Mouse (Mus musculus) kidney, postnatal 4 days (tissue): Measurements from ENCODE around the gene Klrb1b.
"Not testable (repeated sequence)": the region's sequence is repeated elsewhere in the genome, so short reads cannot be mapped to it uniquely, and the experiment has no call there.

Experiments used
- DNase-seq, 2 experiments: peaks; one replicate each; pipeline ENCODE4 v3.0.0; 2021; ENCODE audit warnings: mixed read lengths in 2 of 2

The Klrb1b gene

DNA sequence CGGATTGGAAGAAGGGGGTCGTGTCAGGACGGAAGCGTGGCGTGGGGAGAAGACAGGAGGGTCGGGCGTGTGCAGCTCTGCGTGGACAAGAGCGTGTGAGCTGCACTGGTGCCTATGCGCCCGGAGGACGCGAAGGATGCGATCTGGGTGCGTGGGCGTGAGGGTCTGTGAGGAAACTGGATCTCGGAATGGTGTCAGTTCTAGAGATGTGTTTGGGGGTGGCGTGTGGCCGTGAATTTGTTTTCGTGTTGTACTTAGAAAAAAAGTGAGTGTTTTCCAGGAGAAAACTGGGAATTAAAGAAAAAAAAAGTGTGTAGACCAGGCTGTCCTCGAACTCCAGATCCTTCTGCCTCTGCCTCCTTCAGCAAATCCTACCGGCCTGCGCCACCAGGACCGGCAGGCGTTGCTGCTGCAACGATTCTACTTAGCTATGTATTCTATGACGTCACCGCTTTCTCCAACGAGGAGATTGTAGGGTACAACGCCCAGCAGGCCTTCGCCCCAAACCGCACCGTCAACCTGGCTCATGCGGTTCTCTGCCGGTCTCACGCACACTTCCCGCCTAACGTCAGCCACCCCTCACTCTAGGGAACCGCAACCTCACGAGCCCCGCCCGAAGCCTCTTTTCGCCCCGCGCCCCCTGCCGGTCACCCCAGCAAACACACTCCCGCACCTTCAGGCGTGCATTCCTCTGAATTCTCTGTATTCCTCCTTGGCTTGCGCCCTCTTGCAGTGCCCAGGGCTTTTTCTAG, 26.8 kb downstream of the Klrb1b start:
- DNase-seq: peak; percentile 84 to 88

DNA sequence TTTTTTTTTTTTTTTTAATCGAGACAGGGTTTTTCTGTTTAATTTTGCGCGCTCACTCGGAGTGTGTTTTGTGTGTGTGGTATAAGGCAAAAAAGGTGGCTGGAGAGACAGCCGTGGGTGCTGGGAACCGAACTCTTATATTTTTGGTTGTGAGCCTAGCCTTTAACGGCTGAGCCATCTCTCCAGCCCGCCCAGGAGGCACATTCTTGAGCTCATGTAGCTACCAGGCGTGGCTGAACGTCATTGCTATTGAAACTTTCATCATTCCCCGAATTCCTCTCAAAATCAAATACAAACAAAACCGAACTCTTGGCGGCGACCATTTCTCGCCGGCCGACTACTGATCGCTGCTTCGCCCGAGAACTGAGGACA, 27.4 kb downstream of the Klrb1b start:
- DNase-seq: peak; percentile 77 to 83

DNA sequence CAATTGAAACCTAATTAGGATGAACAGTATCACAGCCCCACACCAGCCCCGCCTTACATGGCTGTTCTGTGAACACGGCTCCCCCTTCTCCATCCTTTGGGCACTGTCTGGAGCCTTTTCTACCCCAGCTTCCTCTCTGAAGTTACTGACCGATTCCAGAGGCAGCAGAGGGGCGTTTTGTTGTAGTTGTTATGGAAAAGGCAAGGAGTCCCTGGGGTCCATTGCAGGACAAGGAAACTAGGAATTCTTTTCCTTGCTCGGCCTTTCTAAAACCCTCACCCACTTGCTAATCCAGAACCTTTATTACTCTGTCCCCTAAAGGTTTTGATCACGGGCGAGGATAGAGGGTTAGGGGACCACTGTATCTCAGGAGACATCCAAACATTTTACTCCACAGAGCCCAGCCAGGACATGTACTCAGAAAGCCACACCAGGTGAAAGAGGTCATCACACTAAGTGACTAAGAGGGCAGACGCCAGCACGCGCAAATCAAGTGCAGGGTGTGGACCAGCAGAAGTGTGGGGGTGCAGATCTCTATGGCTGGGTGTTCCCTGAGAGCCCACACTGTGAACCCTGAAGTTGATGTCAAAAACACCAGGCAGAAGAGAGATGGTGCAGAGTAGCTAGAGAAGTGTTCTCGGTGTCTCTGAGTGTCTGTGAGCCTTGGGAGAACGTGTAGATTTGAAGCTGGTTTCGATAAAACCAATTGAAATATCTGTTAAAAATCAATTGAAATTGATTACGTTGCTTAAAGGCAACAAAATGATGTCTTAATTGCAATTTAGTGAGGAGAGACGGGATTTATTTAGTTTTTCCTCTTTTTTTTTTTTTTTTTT, 28.0 kb downstream of the Klrb1b start:
- DNase-seq: peak; percentile 13 to 24

DNA sequence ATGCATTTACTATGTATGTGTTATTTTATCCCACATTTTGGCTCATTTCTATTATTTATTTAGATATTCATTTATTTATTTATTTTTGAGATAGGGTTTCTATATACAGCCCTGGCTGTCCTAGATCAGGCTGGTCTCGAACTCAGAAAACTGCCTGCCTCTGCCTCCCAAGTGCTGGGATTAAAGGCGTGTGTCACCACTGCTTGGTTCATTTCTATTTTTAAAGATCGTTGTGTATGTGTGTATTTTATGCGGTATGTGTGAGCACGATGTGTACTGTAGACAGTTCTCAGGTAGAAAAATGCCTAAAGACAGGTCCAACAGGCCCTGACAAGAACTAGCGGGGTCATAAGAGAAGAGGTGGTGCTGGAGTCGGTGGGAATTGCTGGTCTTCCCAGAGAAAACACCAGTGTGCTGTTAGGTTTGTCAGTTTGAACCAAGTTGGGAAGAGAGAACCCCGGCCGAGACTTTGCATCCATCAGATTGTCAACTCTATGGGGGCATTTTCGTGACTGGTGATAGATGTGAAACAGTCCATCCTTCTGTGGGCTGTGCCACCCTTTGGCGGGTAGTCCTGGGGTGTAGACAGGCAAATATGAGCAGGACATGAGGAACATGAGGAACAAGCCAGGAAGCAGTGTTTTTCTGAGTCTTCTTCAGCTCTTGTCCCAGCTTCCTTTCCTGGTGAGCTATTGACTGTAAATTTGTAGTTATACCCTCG, 28.8 kb downstream of the Klrb1b start:
- DNase-seq: no peak

DNA sequence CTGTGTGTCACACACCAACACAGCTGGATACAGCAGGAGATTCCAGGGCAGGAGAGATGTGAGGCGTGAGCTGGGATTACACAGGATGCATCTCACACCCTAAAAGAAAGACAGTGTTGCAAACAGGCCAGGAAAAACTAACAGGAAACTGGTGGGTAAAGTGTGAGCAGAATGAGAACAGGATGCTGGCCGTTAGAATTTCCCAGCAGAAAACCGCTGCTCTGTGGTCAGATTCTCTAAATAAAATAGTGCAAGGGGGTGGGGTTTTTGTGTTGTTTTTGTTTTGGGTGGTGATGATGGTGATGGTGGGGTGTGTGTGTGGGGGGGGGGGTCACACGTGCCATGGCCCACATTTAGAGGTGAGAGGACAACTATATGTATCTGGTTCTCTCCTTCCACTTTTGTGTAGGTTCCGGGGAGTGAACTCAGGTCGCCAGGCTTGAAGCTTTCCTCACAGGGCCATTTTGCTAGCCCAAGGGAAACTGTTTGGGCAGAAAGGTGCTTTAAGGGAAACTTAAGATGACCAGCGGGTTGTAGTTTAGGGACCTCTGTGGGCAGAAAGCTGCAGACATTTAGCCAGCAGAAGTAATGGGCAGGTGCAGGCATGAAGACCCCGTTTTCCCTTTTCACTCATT, 29.7 kb downstream of the Klrb1b start:
- DNase-seq: no peak

DNA sequence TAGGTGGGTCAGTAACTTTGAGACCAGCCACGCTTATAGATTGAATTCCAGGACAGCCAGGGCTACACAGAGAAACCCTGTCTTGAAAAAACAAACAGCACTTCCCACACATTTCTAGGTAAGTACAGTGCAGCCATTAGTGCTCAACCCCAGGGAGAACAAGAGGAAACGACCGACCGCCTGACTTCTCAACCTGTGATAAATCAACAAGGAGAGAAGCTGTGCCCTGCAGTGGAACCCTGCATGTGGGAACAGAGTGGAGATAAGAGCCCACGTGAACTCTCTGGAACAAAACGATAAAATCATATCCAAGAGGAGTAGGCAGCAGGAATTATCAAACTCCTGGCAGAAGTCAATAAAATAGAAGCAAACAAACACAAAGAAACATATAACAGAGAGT, 32.4 kb downstream of the Klrb1b start:
- no peak for DNase-seq

DNA sequence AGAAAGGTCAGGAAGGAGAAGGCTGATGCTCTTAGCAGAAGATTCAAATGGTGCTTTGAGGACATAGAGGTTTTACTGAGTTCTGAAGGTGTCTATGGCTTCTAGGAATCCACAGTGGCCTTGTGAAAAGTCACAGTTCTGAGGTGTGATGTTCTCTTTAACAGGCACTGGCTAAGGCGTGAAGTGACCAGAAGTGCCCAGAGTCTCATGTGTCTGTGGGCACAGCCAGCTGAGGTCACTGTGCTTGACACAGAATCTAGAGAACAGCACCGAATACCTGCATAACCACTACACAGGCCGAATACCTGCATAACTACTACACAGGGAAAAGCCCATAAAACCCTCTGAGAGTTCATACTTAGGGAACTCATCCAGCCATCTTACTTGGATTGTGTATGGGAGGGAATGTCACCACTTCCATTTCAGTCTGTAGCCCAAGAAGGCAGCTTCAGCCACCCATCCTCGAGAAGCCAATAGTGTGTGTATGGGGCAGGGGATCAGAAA, 35.6 kb downstream of the Klrb1b start:
- DNase-seq: not testable (repeated sequence)

DNA sequence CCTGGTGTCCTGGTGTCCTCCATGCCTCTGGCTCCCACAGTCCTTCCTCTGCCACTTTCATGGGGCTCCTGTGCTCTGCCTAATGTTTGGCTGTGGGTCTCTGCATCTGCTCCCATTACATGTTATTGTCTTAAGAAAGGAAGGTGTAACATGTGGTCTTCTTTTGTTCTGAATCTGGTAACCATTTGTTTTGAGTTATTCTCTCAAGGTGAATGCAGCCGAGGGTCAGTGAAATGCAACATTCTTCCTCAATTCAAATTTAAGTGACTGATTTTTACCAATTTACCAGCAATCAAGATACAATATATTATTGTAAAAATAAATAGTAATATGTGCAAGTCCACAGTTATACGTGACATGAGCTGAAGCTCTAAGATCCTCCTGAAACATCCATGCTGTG, 37.0 kb downstream of the Klrb1b start, which contains the start of gene Klrb1c:
TSS of gene Klrb1c (minus strand) at position 101 of the 400 bp plus-strand sequence.
- no peak for DNase-seq

DNA sequence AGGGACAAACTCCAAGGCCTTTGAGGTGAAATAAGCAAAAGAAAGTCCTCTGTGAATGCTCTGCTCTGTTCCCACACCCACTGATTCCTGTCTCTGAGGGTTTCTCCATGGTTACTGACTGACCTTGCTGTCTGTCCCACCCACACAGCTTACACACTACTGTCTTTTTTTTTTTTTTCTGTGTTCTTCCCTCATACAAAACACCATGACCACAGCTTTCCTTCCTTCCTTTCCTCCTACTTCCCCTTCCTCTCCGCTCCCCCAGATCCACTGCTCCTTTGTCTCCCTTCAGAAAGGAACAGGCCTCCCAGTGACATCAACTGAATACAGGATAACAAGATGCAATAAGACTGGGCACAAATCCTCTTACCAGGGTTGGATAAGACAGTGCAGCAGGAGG, 37.6 kb downstream of the Klrb1b start:
- no peak for DNase-seq

DNA sequence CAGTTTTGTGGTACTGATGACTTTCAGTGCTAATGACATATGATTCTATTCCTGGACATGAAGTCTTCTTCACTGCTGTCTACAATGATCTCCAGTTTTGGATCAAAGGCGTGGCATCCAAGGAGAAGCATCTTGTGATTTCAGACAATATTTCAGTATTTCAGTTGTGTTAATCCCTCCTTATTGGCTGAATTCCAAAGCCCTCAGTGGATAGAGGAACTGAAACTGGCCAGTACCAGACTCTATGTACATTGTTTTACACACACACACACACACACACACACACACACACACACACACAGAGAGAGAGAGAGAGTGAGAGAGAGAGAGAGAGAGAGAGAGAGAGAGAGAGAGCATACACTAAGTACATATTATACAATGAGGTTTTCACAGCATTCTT, 39.7 kb downstream of the Klrb1b start:
- DNase-seq: not testable (repeated sequence)

DNA sequence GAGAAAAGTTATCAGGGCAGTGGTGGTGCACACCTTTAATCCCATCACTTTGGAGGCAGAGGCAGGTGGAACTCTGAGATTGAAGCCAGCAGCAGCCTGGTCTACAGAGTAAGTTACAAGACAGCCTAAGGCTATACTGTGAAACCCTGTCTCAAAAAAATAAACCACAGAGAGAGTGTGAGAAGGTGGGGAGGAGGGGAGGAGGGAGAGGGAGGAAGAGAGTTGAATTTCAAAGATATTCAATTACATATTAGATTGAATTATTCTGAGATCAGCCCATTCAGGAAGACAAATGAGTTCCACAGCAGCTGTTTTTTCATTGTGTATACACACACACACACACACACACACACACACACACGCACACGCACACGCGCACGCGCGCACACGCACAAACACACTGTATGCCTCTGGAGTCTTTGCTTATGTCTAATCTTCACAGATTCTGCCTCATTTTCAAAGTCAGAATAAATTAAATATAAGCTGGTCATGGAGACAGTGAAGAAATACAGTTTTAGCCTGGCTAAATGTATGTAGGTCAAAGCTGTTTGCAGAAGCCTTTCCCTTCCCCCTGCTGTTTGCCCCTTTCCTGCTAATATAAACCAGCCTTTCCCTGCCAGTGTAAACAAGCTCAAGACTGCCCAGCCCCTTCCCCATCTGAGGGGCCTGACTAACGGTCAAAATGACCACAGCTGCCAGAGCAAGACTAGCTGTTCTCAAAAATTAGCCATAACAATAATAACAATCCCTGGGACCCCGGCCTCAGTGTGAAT, 56.5 kb downstream of the Klrb1b start:
- no peak for DNase-seq

DNA sequence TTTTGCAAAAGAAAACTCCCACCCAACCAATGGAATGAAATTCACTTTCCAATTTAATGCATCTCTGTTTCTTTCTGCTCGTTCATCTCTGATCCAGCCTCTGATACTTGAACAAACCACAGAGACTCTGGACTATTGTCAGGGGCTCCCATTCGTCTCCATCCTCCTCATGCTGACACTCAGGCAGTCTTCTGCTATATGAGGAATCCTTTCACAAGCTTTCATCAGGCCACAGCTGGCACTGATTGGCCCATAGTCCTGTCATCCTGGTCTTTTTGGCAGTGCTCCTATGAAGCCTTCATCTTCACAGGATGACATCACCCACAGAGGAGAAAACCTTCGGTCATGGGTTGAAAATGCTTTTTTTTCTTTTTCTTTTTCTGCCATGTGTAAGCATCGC, 58.1 kb downstream of the Klrb1b start:
- DNase-seq: no peak

DNA sequence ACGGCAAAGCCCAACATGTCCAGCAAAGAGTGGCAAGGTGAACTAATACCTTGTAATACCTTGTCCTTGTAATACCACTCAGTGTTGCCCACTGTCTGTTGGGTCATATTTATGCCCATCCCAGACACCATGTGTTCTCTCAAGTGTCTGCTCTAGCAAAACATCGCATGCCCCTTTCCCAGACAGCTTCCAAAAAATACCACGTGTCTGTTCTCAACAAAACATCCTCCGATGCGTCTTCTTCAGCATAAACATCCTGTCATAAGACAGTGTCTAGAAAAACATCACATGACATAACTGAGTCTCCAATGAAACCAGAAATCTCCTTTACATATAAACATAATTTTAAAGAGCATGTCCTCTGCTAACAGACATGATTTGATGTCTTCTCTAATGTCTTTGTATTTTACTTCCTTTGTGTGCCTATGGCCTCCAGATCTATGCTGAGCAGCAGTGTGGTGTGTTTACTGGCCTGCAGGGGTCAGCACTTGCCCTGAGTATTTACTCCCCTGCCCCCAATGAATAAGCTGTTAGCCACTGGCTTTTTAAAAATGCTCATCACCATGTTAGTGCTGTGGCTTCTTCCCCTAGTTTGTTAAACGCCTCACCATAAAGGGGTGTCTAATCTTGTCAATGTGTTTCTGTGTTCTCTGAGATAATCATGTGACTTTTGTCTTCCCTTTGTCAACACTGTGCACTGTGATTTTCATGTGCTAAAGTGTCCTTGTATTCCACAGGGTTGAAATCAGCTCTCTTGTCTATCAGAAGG, 59.5 kb downstream of the Klrb1b start:
- peak; percentile 68 to 72 for DNase-seq

DNA sequence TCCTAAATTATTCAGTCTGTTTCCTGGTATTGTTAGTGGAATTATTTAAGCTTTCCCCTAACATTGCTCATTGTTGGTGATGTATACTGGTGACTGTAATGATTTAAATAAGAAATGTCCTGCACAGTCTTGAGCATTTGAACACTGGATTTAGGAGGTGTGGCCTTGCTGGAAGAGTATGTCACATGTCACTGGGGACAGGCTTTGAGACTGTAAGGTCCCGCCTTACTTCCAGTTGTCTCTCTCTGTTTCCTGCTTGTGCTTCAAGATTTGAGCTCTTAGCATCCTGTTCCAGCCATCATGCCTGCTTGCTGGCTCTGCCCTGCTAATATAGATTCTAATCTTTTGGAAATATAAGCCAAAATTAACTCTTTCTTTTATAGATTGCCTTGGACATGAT, 60.9 kb downstream of the Klrb1b start:
- DNase-seq: no peak

DNA sequence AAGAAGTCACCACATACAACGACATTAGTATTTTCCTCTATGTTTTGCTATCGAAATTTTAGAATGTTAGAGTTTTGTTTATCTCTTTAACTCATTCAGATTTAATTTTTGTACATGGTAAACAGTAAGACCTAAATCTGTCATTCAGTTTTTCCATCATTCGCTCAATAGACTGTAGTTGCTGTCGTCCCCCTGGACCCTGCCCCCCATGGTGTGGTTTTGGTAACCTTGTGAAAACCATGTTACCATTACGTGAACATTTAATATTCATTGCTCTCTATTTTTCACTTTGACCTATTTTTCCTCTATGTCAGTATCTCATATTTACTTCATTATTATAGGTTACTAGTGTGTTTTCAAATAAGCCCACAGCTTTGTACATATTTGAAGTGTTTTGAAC, 61.5 kb downstream of the Klrb1b start:
- no peak for DNase-seq

DNA sequence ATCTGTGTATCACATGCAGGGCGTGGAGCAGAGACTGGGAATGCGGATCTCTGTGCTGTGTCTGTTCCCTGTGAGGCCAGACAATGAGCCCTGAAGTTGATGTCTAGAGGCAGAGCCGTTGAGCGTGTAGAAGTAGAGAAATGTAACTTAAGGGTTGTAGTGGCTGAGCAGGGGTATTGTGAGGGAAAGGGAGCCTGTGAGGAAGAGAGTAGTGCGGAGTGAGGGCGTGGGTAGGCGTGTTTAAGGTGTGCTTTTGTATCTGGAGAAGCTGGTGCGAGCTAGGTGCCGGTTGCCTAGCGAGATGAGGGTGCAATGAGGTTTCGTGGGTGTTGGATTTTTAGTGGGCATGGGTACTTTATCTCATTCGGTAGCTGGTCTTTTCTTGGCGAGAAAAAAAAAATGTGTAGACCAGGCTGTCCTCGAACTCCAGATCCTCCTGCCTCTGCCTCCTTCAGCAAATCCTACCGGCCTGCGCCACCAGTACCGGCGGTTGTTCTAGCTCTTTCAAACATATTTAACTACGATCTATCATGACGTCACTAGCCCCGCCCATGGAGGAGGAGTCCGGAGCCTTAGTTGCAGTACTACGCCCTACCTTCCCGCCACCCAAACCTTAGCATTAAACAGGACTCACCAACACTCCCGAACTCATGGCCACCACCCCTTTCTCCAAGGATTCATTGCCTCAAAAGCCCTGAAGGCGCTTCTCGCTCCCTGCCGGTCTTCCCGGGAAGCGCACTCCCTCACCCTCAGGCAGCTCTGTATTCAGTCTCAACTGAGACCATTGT, 62.2 kb downstream of the Klrb1b start:
- DNase-seq: peak; percentile 90 to 95
